Mouse (Mus musculus): Measurements from ENCODE around the gene Chrm4. TPM values are rescaled to one million over a fixed set of nuclear protein-coding genes. Genes with fewer than 3 reads are reported as not detected.

The Chrm4 gene
- polyA plus RNA-seq, 1 experiment from 2014 or later = not detected

DNA sequence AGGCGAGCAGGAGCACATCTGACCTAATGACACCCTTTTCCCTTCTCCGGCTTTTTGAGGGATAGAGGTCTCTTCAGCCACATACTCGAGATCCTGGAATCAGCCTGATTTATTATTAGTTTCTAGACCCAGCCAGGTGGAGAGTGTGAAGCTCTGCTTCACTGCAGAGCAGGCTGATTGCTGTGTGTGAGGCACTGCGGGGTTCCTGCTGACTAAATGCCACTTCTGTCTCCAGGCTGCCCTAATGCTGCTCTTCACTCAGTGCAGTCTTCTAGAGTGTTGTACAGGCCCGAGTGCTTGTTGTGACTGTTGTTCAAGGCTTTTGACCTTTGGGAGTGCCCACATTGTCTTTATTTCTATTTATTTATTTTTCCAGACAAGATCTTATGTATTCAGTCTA is 24.7 kb upstream of the Chrm4 start:
- H3K4me2 ChIP-seq (replicated peaks; ENCODE audit: low read depth, low read length) = no peak overlapping the region
- H3K27me3 ChIP-seq (ENCODE audit: control insufficient read depth, insufficient read depth, low read length) = no peaks in the 10 kb centered on the region
- H3K4me1 ChIP-seq (ENCODE audit: control insufficient read depth, insufficient read depth, low read length) = no peaks in the 10 kb centered on the region
- no peak overlapping the region for H3K9ac ChIP-seq (ENCODE audit: low read depth, low read length)
- peaks cover 24% of the 10 kb centered on the region; the same call in 1 of the 2 replicates for H3K36me3 ChIP-seq (ENCODE audit: control insufficient read depth, insufficient read depth, low read length)
- H3K27ac ChIP-seq (ENCODE audit: low read depth, low read length) = no peak overlapping the region
- no peak for ATAC-seq (ENCODE audit: low FRiP score, low TSS enrichment)
- no peaks in the 10 kb centered on the region for H3K9me3 ChIP-seq (ENCODE audit: control insufficient read depth, low read length)
- WGBS = 37% methylated on average over 5 of the region's 5 CpGs
- no peak overlapping the region for H3K4me3 ChIP-seq (ENCODE audit: low read length)

DNA sequence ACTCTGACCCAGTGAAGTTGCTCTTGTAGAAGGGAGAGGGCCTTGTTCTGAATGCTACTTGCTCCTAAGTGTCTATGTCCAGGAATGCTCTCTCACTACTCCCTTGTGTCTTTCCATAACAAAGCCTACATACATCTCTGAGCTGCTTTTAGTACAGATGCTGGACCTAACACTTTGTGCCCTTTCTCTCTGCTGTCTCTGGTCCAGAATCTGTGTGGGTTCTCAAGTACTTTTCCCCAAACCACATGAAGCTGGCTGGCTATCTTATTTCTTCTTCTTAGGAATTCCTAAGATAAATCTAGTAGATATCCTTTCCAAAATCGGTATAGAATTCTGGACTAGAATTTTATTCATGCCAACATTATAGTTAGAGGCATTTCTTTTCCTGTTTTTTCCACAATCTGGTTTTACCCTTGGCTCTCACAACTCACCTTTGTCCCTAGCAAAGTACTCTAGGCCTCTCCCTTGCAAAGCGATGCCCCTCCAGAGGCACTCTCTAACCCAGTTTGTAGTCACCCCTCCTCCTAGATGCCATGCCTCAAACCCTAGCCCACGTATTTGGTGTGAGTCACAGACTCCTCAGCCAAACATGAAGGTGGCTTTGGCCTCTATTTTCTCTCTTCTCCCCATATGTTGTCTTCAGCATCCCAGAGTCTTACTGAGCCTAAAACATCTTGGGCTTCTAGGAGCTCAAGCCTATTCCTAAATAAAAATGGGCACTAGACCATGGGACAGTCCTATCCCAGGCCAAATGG is 23.7 kb upstream of the Chrm4 start:
- no peaks in the 10 kb centered on the region for H3K9me3 ChIP-seq (ENCODE audit: control insufficient read depth, low read length)
- no peak overlapping the region for H3K9ac ChIP-seq (ENCODE audit: low read depth, low read length)
- no peak overlapping the region for H3K4me3 ChIP-seq (ENCODE audit: low read length)
- no peak overlapping the region for H3K27ac ChIP-seq (ENCODE audit: low read depth, low read length)
- no peak for ATAC-seq (ENCODE audit: low FRiP score, low TSS enrichment)
- H3K36me3 ChIP-seq (ENCODE audit: control insufficient read depth, insufficient read depth, low read length) = peaks cover 19% of the 10 kb centered on the region; the same call in 1 of the 2 replicates
- no peaks in the 10 kb centered on the region for H3K4me1 ChIP-seq (ENCODE audit: control insufficient read depth, insufficient read depth, low read length)
- H3K27me3 ChIP-seq (ENCODE audit: control insufficient read depth, insufficient read depth, low read length) = no peaks in the 10 kb centered on the region
- no peak overlapping the region for H3K4me2 ChIP-seq (replicated peaks; ENCODE audit: low read depth, low read length)
- WGBS = 89% methylated on average over 3 of the region's 3 CpGs

DNA sequence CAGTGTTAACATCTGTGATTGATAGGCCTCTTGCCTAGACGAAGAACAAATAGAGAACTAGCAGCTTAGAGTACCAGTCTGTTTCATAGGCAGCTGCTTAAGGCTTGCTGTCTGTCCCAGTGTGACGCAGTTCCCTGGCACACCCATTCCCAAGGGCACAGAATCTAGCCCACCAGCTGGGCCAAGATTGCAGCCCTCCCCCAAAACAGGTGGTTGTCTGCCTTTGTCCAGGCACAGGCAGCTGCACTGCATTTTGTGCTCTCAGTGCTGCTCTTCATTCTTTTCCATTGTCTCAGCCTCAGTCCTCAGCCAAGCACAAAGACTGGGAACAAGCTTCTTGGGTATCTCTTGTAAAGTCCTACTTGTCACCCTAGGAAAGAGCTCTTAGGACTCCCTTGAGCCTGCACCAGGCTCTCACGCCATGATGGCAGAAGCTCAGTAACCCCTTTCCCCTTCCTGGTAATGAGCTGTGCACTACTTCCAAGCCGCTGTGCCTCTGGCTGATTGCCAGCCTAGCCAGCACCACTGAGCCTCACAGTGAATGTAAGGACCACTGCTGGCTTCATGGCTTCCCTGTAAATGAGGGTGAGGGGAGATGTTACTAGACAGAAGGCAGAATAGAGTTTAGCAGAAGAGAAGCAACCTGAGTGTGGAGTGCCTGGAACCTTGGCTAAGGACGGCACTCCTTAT is 22.3 kb upstream of the Chrm4 start:
- H3K4me3 ChIP-seq (ENCODE audit: low read length) = no peak overlapping the region
- H3K27me3 ChIP-seq (ENCODE audit: control insufficient read depth, insufficient read depth, low read length) = no peaks in the 10 kb centered on the region
- no peak for ATAC-seq (ENCODE audit: low FRiP score, low TSS enrichment)
- H3K4me2 ChIP-seq (replicated peaks; ENCODE audit: low read depth, low read length) = no peak overlapping the region
- no peaks in the 10 kb centered on the region for H3K4me1 ChIP-seq (ENCODE audit: control insufficient read depth, insufficient read depth, low read length)
- 81% methylated on average over 5 of the region's 5 CpGs for WGBS
- no peak overlapping the region for H3K27ac ChIP-seq (ENCODE audit: low read depth, low read length)
- H3K9ac ChIP-seq (ENCODE audit: low read depth, low read length) = no peak overlapping the region
- H3K9me3 ChIP-seq (ENCODE audit: control insufficient read depth, low read length) = no peaks in the 10 kb centered on the region
- peaks cover 28% of the 10 kb centered on the region; the same call in 1 of the 2 replicates for H3K36me3 ChIP-seq (ENCODE audit: control insufficient read depth, insufficient read depth, low read length)

DNA sequence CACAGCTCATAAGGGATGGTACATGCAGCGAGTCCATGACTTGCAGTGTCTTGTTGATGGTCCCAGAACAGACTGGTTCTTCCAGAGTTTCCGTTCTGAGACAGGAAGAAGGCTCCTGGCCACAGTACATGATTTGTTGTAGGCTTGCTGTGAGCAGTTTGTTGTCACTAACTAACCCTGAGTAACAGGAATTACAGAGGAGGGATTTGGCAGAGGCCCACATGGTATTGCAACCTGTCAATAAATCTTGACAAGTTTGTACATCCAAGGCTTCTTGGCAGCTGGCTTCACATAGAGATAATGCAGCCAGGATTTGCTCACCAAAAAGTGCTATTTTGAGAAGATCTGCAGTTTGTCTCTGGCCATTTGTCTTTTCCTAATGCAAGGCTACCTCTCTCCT is 20.9 kb upstream of the Chrm4 start:
- H3K9ac ChIP-seq (ENCODE audit: low read depth, low read length) = no peak overlapping the region
- H3K27me3 ChIP-seq (ENCODE audit: control insufficient read depth, insufficient read depth, low read length) = no peaks in the 10 kb centered on the region
- no peak for ATAC-seq (ENCODE audit: low FRiP score, low TSS enrichment)
- H3K27ac ChIP-seq (ENCODE audit: low read depth, low read length) = no peak overlapping the region
- no peak overlapping the region for H3K4me2 ChIP-seq (replicated peaks; ENCODE audit: low read depth, low read length)
- WGBS = 88% methylated on average over 2 of the region's 2 CpGs
- H3K4me1 ChIP-seq (ENCODE audit: control insufficient read depth, insufficient read depth, low read length) = no peaks in the 10 kb centered on the region
- peaks cover 34% of the 10 kb centered on the region for H3K36me3 ChIP-seq (ENCODE audit: control insufficient read depth, insufficient read depth, low read length)
- H3K4me3 ChIP-seq (ENCODE audit: low read length) = no peak overlapping the region
- H3K9me3 ChIP-seq (ENCODE audit: control insufficient read depth, low read length) = no peaks in the 10 kb centered on the region

DNA sequence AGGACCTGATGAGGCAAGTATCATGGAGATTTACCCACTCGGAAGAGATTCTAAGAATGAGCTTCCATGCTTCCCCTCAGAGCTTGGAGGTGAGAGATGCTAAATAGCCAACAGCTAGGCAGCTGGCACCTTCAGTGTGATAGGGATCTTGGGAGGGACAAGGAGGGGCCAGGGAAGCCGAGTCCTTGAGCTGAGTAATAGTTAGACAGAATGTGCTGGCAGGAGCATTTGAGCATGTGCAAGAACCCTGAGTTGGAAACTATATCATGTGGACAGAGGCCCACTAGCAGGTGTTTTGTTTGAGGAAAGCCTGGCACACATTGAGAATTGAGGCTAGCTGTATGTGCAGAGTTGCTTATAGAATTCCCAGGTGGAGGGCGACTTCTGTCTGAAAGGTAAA is 14.4 kb upstream of the Chrm4 start:
- Histone ChIP-seq H3K4me3 (ENCODE audit: low read length) (no peak overlapping the region), H3K4me2 (replicated peaks; ENCODE audit: low read depth, low read length) (no peak overlapping the region), H3K27ac (ENCODE audit: low read depth, low read length) (no peak overlapping the region), H3K9ac (ENCODE audit: low read depth, low read length) (no peak overlapping the region), H3K36me3 (ENCODE audit: control insufficient read depth, insufficient read depth, low read length) (peaks cover 65% of the 10 kb centered on the region), H3K27me3 (ENCODE audit: control insufficient read depth, insufficient read depth, low read length) (no peaks in the 10 kb centered on the region), H3K9me3 (ENCODE audit: control insufficient read depth, low read length) (no peaks in the 10 kb centered on the region), H3K4me1 (ENCODE audit: control insufficient read depth, insufficient read depth, low read length) (no peaks in the 10 kb centered on the region)
- no peak for ATAC-seq (ENCODE audit: low FRiP score, low TSS enrichment)
- 81% methylated on average over 3 of the region's 3 CpGs for WGBS

DNA sequence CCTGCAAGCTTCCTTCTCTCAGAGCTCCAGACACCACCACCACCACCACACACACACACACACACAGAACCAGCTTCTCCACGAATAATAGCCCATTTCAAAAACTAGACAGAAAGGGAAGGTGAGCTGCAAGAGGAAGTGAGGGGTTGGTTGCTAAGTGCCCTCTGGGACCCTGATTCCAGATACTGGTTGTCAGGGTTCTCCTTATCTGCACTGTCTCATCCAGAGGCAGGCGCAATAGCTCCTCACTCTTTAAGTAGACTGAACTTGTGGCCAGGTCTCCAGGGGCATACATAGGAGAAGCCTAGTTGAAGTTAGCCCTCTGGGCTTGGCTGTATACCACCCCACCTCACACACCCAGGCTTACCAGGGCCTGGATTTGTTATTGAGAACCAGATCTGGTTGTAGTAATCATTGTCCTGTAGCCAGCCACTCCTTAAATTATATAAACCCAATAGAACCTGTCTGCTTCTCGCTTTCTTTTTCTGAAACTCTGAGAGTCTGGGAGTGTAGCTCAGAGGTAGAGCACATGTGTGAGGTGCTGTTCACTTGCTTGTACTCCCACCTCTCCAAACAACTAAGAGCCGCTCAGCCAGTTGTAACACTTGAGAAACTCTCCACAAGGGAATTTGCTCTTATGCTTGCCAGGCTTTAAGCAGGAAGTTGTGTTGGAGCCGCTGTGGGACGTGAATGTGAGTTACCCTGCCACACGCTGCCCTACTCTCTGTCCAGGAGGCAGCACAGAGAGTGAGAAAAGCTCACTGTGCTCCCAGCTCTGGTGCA is 13.5 kb upstream of the Chrm4 start:
- H3K4me1 ChIP-seq (ENCODE audit: control insufficient read depth, insufficient read depth, low read length) = no peaks in the 10 kb centered on the region
- peaks cover 73% of the 10 kb centered on the region for H3K36me3 ChIP-seq (ENCODE audit: control insufficient read depth, insufficient read depth, low read length)
- no peak overlapping the region for H3K9ac ChIP-seq (ENCODE audit: low read depth, low read length)
- ATAC-seq (ENCODE audit: low FRiP score, low TSS enrichment) = no peak
- no peak overlapping the region for H3K27ac ChIP-seq (ENCODE audit: low read depth, low read length)
- H3K9me3 ChIP-seq (ENCODE audit: control insufficient read depth, low read length) = no peaks in the 10 kb centered on the region
- H3K4me2 ChIP-seq (replicated peaks; ENCODE audit: low read depth, low read length) = no peak overlapping the region
- no peaks in the 10 kb centered on the region for H3K27me3 ChIP-seq (ENCODE audit: control insufficient read depth, insufficient read depth, low read length)
- 89% methylated on average over 7 of the region's 7 CpGs for WGBS
- no peak overlapping the region for H3K4me3 ChIP-seq (ENCODE audit: low read length)

DNA sequence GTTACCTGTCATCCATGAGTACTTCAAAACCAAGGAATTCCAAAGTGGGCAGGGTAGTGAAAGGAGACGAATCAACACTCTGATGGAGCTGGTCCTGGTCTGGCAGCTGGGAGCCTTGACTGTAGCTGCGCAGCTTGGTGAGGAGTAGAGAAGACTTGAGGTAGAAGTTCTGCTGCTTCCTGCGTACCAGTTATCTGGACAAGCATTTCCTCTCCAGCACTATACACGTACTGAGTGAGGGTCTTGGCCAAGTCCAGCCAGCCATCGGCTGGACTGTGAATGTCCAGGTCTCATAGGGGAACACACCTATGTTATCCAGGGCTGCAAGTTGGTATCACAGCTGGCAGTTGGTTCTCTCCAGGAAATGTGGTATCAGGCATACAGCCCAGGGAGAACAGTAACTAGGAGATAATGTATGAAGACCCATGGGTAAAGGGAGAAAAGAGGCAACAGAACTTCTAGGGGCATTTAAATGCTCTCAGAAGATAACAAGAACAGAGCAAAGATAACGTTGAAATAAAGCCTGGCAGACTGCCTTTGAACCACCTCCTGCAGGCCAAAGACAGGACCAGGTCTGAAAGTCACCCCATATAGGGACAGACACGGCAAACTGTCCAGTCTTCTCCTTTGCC is 10.6 kb upstream of the Chrm4 start:
- no peak overlapping the region for H3K27ac ChIP-seq (ENCODE audit: low read depth, low read length)
- no peak overlapping the region for H3K4me3 ChIP-seq (ENCODE audit: low read length)
- 91% methylated on average over 7 of the region's 7 CpGs for WGBS
- no peak overlapping the region for H3K4me2 ChIP-seq (replicated peaks; ENCODE audit: low read depth, low read length)
- H3K27me3 ChIP-seq (ENCODE audit: control insufficient read depth, insufficient read depth, low read length) = peaks cover 2% of the 10 kb centered on the region
- no peak overlapping the region for H3K9ac ChIP-seq (ENCODE audit: low read depth, low read length)
- no peak for ATAC-seq (ENCODE audit: low FRiP score, low TSS enrichment)
- H3K9me3 ChIP-seq (ENCODE audit: control insufficient read depth, low read length) = no peaks in the 10 kb centered on the region
- peaks cover 2% of the 10 kb centered on the region; the same call in 1 of the 2 replicates for H3K4me1 ChIP-seq (ENCODE audit: control insufficient read depth, insufficient read depth, low read length)
- peaks cover 48% of the 10 kb centered on the region for H3K36me3 ChIP-seq (ENCODE audit: control insufficient read depth, insufficient read depth, low read length)

DNA sequence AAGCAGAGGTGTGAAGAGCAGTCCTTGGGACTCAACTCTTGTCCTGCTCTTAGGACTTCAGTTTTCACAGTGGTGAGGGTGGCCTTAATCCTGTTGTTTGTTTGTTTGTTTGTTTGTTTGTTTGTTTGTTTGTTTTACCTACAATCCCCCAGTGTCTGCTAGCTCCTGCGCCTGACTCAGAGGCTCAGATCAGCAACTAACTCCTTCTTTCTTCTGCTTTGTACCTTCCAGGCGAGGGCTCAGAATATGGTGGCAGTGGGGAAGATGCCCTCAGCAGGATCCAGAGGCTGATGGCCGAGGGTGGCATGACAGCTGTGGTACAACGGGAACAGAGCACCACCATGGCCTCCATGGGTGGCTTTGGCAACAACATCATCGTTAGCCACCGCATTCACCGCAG is 10.0 kb upstream of the Chrm4 start:
- Histone ChIP-seq H3K4me3 (ENCODE audit: low read length) (no peak overlapping the region), H3K36me3 (ENCODE audit: control insufficient read depth, insufficient read depth, low read length) (peaks cover 41% of the 10 kb centered on the region), H3K27ac (ENCODE audit: low read depth, low read length) (no peak overlapping the region), H3K4me2 (replicated peaks; ENCODE audit: low read depth, low read length) (no peak overlapping the region), H3K4me1 (ENCODE audit: control insufficient read depth, insufficient read depth, low read length) (peaks cover 5% of the 10 kb centered on the region), H3K27me3 (ENCODE audit: control insufficient read depth, insufficient read depth, low read length) (peaks cover 9% of the 10 kb centered on the region), H3K9me3 (ENCODE audit: control insufficient read depth, low read length) (no peaks in the 10 kb centered on the region), H3K9ac (ENCODE audit: low read depth, low read length) (no peak overlapping the region)
- no peak for ATAC-seq (ENCODE audit: low FRiP score, low TSS enrichment)
- 94% methylated on average over 7 of the region's 7 CpGs for WGBS
